Mouse (Mus musculus): ENCODE measurements around the gene Gm20604. TPM values are rescaled to one million over a fixed set of nuclear protein-coding genes. Genes with fewer than 3 reads are reported as not detected.

Gene Gm20604
- total RNA-seq, 1 experiment from 2014 or later = 6.4 TPM

- DNase-seq = no peak
Observed at GRCm38 (mm10) chr12:102743036-102743588, 15.4 kb downstream of the Gm20604 start.

GRCm38 (mm10) chr12:102742056-102742455 lies 16.4 kb downstream of the Gm20604 start:
- DNase-seq = no peak

- no peak for DNase-seq
Observed at GRCm38 (mm10) chr12:102740285-102740684, 18.2 kb downstream of the Gm20604 start.

GRCm38 (mm10) chr12:102739096-102739495 lies 19.4 kb downstream of the Gm20604 start:
- no peak for DNase-seq

- peak; percentile 70 for DNase-seq
Observed at GRCm38 (mm10) chr12:102733381-102733780, 25.1 kb downstream of the Gm20604 start.

GRCm38 (mm10) chr12:102730798-102731619 lies 27.5 kb downstream of the Gm20604 start:
- peak; percentile 28 for DNase-seq

- DNase-seq = peak; percentile 62
Observed at GRCm38 (mm10) chr12:102729855-102730797, 28.3 kb downstream of the Gm20604 start.

GRCm38 (mm10) chr12:102725761-102726175 lies 32.7 kb downstream of the Gm20604 start:
- DNase-seq = peak; percentile 49

GRCm38 (mm10) chr12:102725146-102725545 lies 33.3 kb downstream of the Gm20604 start:
- no peak for DNase-seq

- DNase-seq = no peak
Observed at GRCm38 (mm10) chr12:102723861-102724260, 34.6 kb downstream of the Gm20604 start.

- DNase-seq = no peak
Observed at GRCm38 (mm10) chr12:102722966-102723365, 35.5 kb downstream of the Gm20604 start.

GRCm38 (mm10) chr12:102722451-102722850 lies 36.0 kb downstream of the Gm20604 start:
- DNase-seq = no peak

- no peak for DNase-seq
Observed at GRCm38 (mm10) chr12:102719552-102720315, 38.7 kb downstream of the Gm20604 start.

- no peak for DNase-seq
Observed at GRCm38 (mm10) chr12:102714654-102715395, 43.6 kb downstream of the Gm20604 start.

GRCm38 (mm10) chr12:102714116-102714515 lies 44.4 kb downstream of the Gm20604 start:
- no peak for DNase-seq

GRCm38 (mm10) chr12:102713153-102713865 lies 45.2 kb downstream of the Gm20604 start:
- no peak for DNase-seq

- DNase-seq = no peak
Observed at GRCm38 (mm10) chr12:102710851-102711375, 47.6 kb downstream of the Gm20604 start.

GRCm38 (mm10) chr12:102709896-102710295 lies 48.6 kb downstream of the Gm20604 start:
- DNase-seq = no peak

GRCm38 (mm10) chr12:102708220-102708619 lies 50.3 kb downstream of the Gm20604 start:
- DNase-seq = peak; percentile 39

GRCm38 (mm10) chr12:102706833-102707463 lies 51.5 kb downstream of the Gm20604 start:
- DNase-seq = no peak

Data from adrenal gland, postnatal 25 days (tissue).